Mouse (Mus musculus) forebrain, embryonic 10.5 days (tissue): ENCODE measurements around the gene Sacm1l. TPM values are rescaled to one million over a fixed set of nuclear protein-coding genes. Genes with fewer than 3 reads are reported as not detected.

ENCODE experiments used
- DNase-seq: peaks from one replicate; pipeline ENCODE4 v3.0.0-alpha.2; 2017; ENCODE audit warnings: low spot score; ENCODE audit errors: extremely low spot score
- H3K27ac ChIP-seq: fragments of 300-500 bp; sonication (generic); 2 replicates; pipeline ENCODE4 v1.5.1; 2016; ENCODE audit warnings: mild to moderate bottlenecking
- H3K27me3 ChIP-seq: fragments of 300-500 bp; sonication (generic); 2 replicates; pipeline ENCODE4 v1.6.1; 2016; ENCODE audit warnings: mild to moderate bottlenecking; ENCODE audit not compliant: poor library complexity, severe bottlenecking
- H3K36me3 ChIP-seq: fragments of 300-500 bp; sonication (generic); replicated peaks from 2 replicates; pipeline ENCODE4 v1.6.1; 2016; ENCODE audit warnings: mild to moderate bottlenecking, moderate library complexity
- H3K4me1 ChIP-seq: fragments of 300-500 bp; sonication (generic); 2 replicates; pipeline ENCODE4 v1.6.1; 2016
- H3K4me3 ChIP-seq: fragments of 300-500 bp; sonication (generic); 2 replicates; pipeline ENCODE4 v1.5.1; 2016; ENCODE audit warnings: mild to moderate bottlenecking, moderate library complexity
- H3K9me3 ChIP-seq: fragments of 300-500 bp; sonication (generic); 2 replicates; pipeline ENCODE4 v1.6.1; 2016; ENCODE audit warnings: mild to moderate bottlenecking, moderate library complexity
- WGBS: fragments of 180-500 bp; shearing (Covaris S2); methylation state at CpG from one replicate; pipeline ENCODE4 v1.1.7; 2016; 5-methylcytosine and 5-hydroxymethylcytosine counted together
- polyA plus RNA-seq: library from polyadenylated mRNA; unstranded; fragments of >200 nt; fragmentation: Nextera tagmentation; extraction: Ambion mirVana; gene quantifications from 2 replicates; pipeline ENCODE4 v1.2.1, GENCODE M21; 2016

Sacm1l gene
- polyA plus RNA-seq: 40.1 and 42.5 TPM in 2 replicates

GRCm38 (mm10) chr9:123529392-123530157, at the start of gene Sacm1l:
Gene Sacm1l (plus strand): TSS chr9:123529759.
- Histone ChIP-seq H3K36me3 (no peaks in the 10 kb centered on the region), H3K4me1 (peaks cover 29% of the 10 kb centered on the region), H3K27ac (peak within 1 kb of the TSS; percentile 92), H3K27me3 (no peaks in the 10 kb centered on the region), H3K9me3 (no peaks in the 10 kb centered on the region), H3K4me3 (peak within 1 kb of the TSS; percentile 90)
- peak; percentile 99 for DNase-seq
- under 1% methylated on average over 79 of the region's 79 CpGs for WGBS

GRCm38 (mm10) chr9:123479876-123480252, 49.7 kb upstream of the Sacm1l start:
- H3K9me3 ChIP-seq: no peaks in the 10 kb centered on the region; the same call in 1 of the 2 replicates
- peak; percentile 18 for DNase-seq
- H3K4me3 ChIP-seq: peak overlapping the region; percentile 72
- no peaks in the 10 kb centered on the region for H3K27me3 ChIP-seq
- H3K36me3 ChIP-seq: peaks cover 53% of the 10 kb centered on the region
- peak overlapping the region; percentile 87 for H3K27ac ChIP-seq
- peaks cover 58% of the 10 kb centered on the region for H3K4me1 ChIP-seq
- 89% methylated on average over 8 of the region's 8 CpGs for WGBS

- H3K9me3 ChIP-seq: no peaks in the 10 kb centered on the region; the same call in 1 of the 2 replicates
- H3K36me3 ChIP-seq: peaks cover 57% of the 10 kb centered on the region
- no peak overlapping the region for H3K27ac ChIP-seq
- peak overlapping the region; percentile 72 for H3K4me3 ChIP-seq
- 88% methylated on average over 18 of the region's 18 CpGs for WGBS
- H3K27me3 ChIP-seq: no peaks in the 10 kb centered on the region
- DNase-seq: no peak
- H3K4me1 ChIP-seq: peaks cover 58% of the 10 kb centered on the region
These were observed 49.2 kb upstream of the Sacm1l start for GRCm38 (mm10) chr9:123480253-123480921.

GRCm38 (mm10) chr9:123481136-123481535, 48.4 kb upstream of the Sacm1l start:
- Histone ChIP-seq H3K27ac (no peak overlapping the region), H3K36me3 (peaks cover 64% of the 10 kb centered on the region), H3K9me3 (no peaks in the 10 kb centered on the region; the same call in 1 of the 2 replicates), H3K4me3 (peak overlapping the region; percentile 72), H3K27me3 (no peaks in the 10 kb centered on the region), H3K4me1 (peaks cover 58% of the 10 kb centered on the region)
- DNase-seq: no peak
- 88% methylated on average over 7 of the region's 7 CpGs for WGBS

GRCm38 (mm10) chr9:123483598-123483997, 46.0 kb upstream of the Sacm1l start:
- peaks cover 56% of the 10 kb centered on the region for H3K4me1 ChIP-seq
- H3K9me3 ChIP-seq: no peaks in the 10 kb centered on the region; the same call in 1 of the 2 replicates
- no peaks in the 10 kb centered on the region for H3K27me3 ChIP-seq
- no peak for DNase-seq
- 97% methylated on average over 1 of the region's 1 CpGs for WGBS
- H3K4me3 ChIP-seq: no peak overlapping the region
- H3K27ac ChIP-seq: no peak overlapping the region
- H3K36me3 ChIP-seq: peaks cover 87% of the 10 kb centered on the region

DNA sequence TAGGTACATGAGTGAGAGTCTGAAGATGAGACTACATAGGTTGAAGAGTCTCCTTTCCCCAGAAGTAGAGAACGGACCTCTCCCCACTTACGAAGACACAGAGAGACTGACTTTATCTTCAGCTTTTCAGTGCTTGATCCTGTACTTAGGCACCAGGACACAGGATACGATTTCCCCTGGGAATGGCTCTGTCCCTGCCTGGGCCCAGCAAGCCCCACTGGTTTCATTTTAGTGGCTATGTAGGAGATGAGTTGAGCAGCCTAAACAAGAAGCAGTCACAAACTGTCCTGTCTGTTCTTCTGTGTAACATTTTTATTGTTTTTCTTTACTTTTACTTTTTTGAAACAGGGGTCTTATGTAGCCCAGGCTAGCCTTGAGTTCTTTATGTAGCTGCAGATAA, 44.7 kb upstream of the Sacm1l start:
- peaks cover 95% of the 10 kb centered on the region for H3K36me3 ChIP-seq

GRCm38 (mm10) chr9:123485561-123485960, 44.0 kb upstream of the Sacm1l start:
- WGBS: 95% methylated on average over 4 of the region's 4 CpGs
- Histone ChIP-seq H3K27ac (no peak overlapping the region), H3K9me3 (no peaks in the 10 kb centered on the region; the same call in 1 of the 2 replicates), H3K27me3 (no peaks in the 10 kb centered on the region), H3K36me3 (peaks cover 95% of the 10 kb centered on the region), H3K4me3 (no peak overlapping the region), H3K4me1 (peaks cover 49% of the 10 kb centered on the region)
- DNase-seq: no peak

More for the DNA sequence above, 44.7 kb upstream of the Sacm1l start:
- Histone ChIP-seq H3K9me3 (no peaks in the 10 kb centered on the region; the same call in 1 of the 2 replicates), H3K27me3 (no peaks in the 10 kb centered on the region), H3K4me1 (peaks cover 50% of the 10 kb centered on the region), H3K4me3 (no peak overlapping the region), H3K27ac (no peak overlapping the region)
- no peak for DNase-seq
- WGBS: 92% methylated on average over 3 of the region's 3 CpGs

GRCm38 (mm10) chr9:123486635-123487034, 42.9 kb upstream of the Sacm1l start:
- Histone ChIP-seq H3K27me3 (no peaks in the 10 kb centered on the region), H3K9me3 (no peaks in the 10 kb centered on the region; the same call in 1 of the 2 replicates), H3K27ac (no peak overlapping the region), H3K4me1 (peaks cover 41% of the 10 kb centered on the region), H3K4me3 (no peak overlapping the region), H3K36me3 (peaks cover 87% of the 10 kb centered on the region)
- WGBS: 86% methylated on average over 3 of the region's 3 CpGs
- no peak for DNase-seq

DNA sequence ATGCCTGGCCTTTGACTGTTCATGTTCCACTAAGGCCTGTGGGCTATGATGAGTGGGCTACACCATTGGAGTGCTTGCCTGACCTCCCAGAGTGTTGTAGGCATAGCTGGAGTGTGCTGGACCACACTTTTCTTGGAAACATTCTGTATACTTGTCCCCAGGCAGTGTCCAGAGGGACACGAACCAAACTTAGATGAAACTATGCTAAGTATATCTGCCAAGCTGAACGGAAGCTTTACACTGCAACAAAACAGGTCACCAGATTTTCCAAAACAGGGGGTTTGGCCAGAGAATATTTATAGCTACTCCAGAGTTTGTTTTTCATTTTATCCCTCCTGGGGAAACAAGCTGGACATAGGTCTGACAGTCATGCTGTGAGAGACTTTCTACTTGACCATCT, 40.5 kb upstream of the Sacm1l start:
- Histone ChIP-seq H3K4me3 (no peak overlapping the region), H3K27ac (no peak overlapping the region), H3K27me3 (no peaks in the 10 kb centered on the region), H3K4me1 (peaks cover 25% of the 10 kb centered on the region), H3K9me3 (no peaks in the 10 kb centered on the region), H3K36me3 (peaks cover 73% of the 10 kb centered on the region)
- DNase-seq: no peak
- 96% methylated on average over 2 of the region's 2 CpGs for WGBS

- 79% methylated on average over 9 of the region's 9 CpGs for WGBS
- Histone ChIP-seq H3K27me3 (no peaks in the 10 kb centered on the region), H3K36me3 (peaks cover 65% of the 10 kb centered on the region), H3K4me3 (no peak overlapping the region), H3K27ac (no peak overlapping the region), H3K9me3 (no peaks in the 10 kb centered on the region), H3K4me1 (peaks cover 25% of the 10 kb centered on the region)
- no peak for DNase-seq
These were observed 39.7 kb upstream of the Sacm1l start for GRCm38 (mm10) chr9:123489727-123490343.

- H3K9me3 ChIP-seq: no peaks in the 10 kb centered on the region
- H3K36me3 ChIP-seq: peaks cover 56% of the 10 kb centered on the region
- no peaks in the 10 kb centered on the region for H3K27me3 ChIP-seq
- no peak overlapping the region for H3K27ac ChIP-seq
- no peak for DNase-seq
- H3K4me3 ChIP-seq: no peak overlapping the region
- WGBS: 86% methylated on average over 5 of the region's 5 CpGs
- H3K4me1 ChIP-seq: peaks cover 27% of the 10 kb centered on the region
These were observed 38.6 kb upstream of the Sacm1l start for GRCm38 (mm10) chr9:123490930-123491329.

GRCm38 (mm10) chr9:123491917-123492585, 37.5 kb upstream of the Sacm1l start:
- 85% methylated on average over 9 of the region's 9 CpGs for WGBS
- Histone ChIP-seq H3K4me1 (peaks cover 33% of the 10 kb centered on the region), H3K27me3 (no peaks in the 10 kb centered on the region), H3K9me3 (no peaks in the 10 kb centered on the region), H3K36me3 (peaks cover 44% of the 10 kb centered on the region), H3K27ac (no peak overlapping the region), H3K4me3 (no peak overlapping the region)
- no peak for DNase-seq
